Comparison of ENCODE assay signal across 19 mouse cellular contexts in genomic region chr11:59715424-59715840, GRCm38 (mm10). TPM values are rescaled to one million over a fixed set of nuclear protein-coding genes. Genes with fewer than 3 reads are reported as not detected.
DNase-seq lines count a peak whose midpoint lies in the region; ATAC-seq and TF ChIP-seq lines count a peak whose summit lies in the region.
"Had no signal": no experiment of that assay in that cellular context is flagged by ENCODE, and none has a peak within 500 bp of the region (broad histone marks: within the 10 kb centered on the region; RNA-seq: fewer than 3 reads in every experiment).

No protein-coding gene starts in this region.

- intact Hi-C loops in left cerebral cortex, adult 2 months (cut with DNase I): no loop called here

- H3K27ac ChIP-seq in left cerebral cortex, adult 2 months: 0 out of 2 replicates have a peak overlapping the region, but pooled peaks have one; percentile 8
- H3K27ac ChIP-seq in stomach, embryonic 16.5 days (ENCODE audit: low read length): peak overlapping the region; percentile 52
- H3K27ac ChIP-seq: hindbrain, embryonic 15.5 days; liver, embryonic 15.5 days; neural tube, embryonic 15.5 days had no signal

- no peaks in the 10 kb centered on the region for H3K9me3 ChIP-seq in stomach, embryonic 16.5 days (replicated peaks; ENCODE audit: control insufficient read depth, low read length)
- H3K9me3 ChIP-seq: G1E; hindbrain, embryonic 15.5 days; liver, embryonic 15.5 days; neural tube, embryonic 15.5 days had no signal

- ATAC-seq in stomach, embryonic 16.5 days (ENCODE audit: insufficient read depth, low FRiP score): peak; percentile 15; the same call in 1 of the 2 replicates
- ATAC-seq: forebrain, embryonic 16.5 days had no signal

- H3K27me3 ChIP-seq in stomach, embryonic 16.5 days (ENCODE audit: control insufficient read depth, insufficient read depth, low read length): no peaks in the 10 kb centered on the region
- H3K27me3 ChIP-seq: hindbrain, embryonic 15.5 days; liver, embryonic 15.5 days; neural tube, embryonic 15.5 days had no signal

- no peak overlapping the region for H3K9ac ChIP-seq in stomach, embryonic 16.5 days (ENCODE audit: low read length)
- H3K9ac ChIP-seq: hindbrain, embryonic 15.5 days; liver, embryonic 15.5 days; neural tube, embryonic 15.5 days had no signal

- H3K4me2 ChIP-seq in stomach, embryonic 16.5 days (ENCODE audit: low read depth, low read length): no peak overlapping the region
- H3K4me2 ChIP-seq: hindbrain, embryonic 15.5 days; liver, embryonic 15.5 days; midbrain, embryonic 11.5 days; neural tube, embryonic 15.5 days had no signal

- 39% methylated on average over 3 of the region's 3 CpGs for WGBS in stomach, embryonic 16.5 days

- no peaks in the 10 kb centered on the region for H3K36me3 ChIP-seq in stomach, embryonic 16.5 days (ENCODE audit: control insufficient read depth, insufficient read depth, low read length)
- H3K36me3 ChIP-seq: hindbrain, embryonic 15.5 days; liver, embryonic 15.5 days; neural tube, embryonic 15.5 days had no signal

- no peak overlapping the region for H3K4me3 ChIP-seq in left cerebral cortex, adult 2 months
- H3K4me3 ChIP-seq in stomach, embryonic 16.5 days (replicated peaks; ENCODE audit: low read length): no peak overlapping the region
- H3K4me3 ChIP-seq: erythroblast, embryonic 14.5 days; hindbrain, embryonic 15.5 days; liver, embryonic 15.5 days; neural tube, embryonic 15.5 days had no signal

- no peak for TF ChIP-seq CTCF in left cerebral cortex, adult 2 months (IDR thresholded peaks at IDR 0.05)

- peaks cover 25% of the 10 kb centered on the region for H3K4me1 ChIP-seq in stomach, embryonic 16.5 days (ENCODE audit: control insufficient read depth, insufficient read depth, low read length)

- DNase-seq in heart, postnatal 4 days: peak; percentile 23
- DNase-seq in heart, adult 9 months (ENCODE audit: low spot score in 2 of 2): no peak
- no peak for DNase-seq in left cerebral cortex, adult 2 months (ENCODE audit: extremely low spot score in 1 of 2, low spot score in 2 of 2)
- DNase-seq in left cerebral cortex, adult 18-20 months (ENCODE audit: low spot score in 2 of 2): no peak
- DNase-seq in lung, postnatal 10 days: peak; percentile 83
- no peak for DNase-seq in yolk sac, embryonic 10.5 days (ENCODE audit: low spot score)
- DNase-seq: adrenal gland, postnatal 14 days; cerebellum, adult 9-10 months; gastrocnemius, postnatal 25 days; layer of hippocampus, postnatal 36 days; thymus, postnatal 14 days had no signal

RNA-seq across cellular contexts. Expression of gene Mprip, which starts 54.3 kb away (rescaled TPM):
- total RNA-seq in heart, postnatal 4 days (2021): 100 to 1,000 TPM; 220 to 241 TPM
- 100 to 1,000 TPM; 297 to 299 TPM for total RNA-seq in left cerebral cortex, adult 2 months (2021)
- 100 to 1,000 TPM; 279 to 287 TPM for total RNA-seq in left cerebral cortex, adult 18-20 months (2021)
- polyA plus RNA-seq in stomach, embryonic 16.5 days (2015; fragmentation: Nextera tagmentation; extraction: Ambion mirVana): 45.6 and 46.7 TPM in 2 replicates

Comparison
In these comparisons a context has a peak if more than half of its experiments do, and no peak if none do; other contexts are left out.
1. DNase-seq: peak in heart, postnatal 4 days (single experiment) and lung, postnatal 10 days (single experiment); none in heart, adult 9 months (0 of 2), left cerebral cortex, adult 2 months (0 of 2), left cerebral cortex, adult 18-20 months (0 of 2) and yolk sac, embryonic 10.5 days (single experiment).